Mouse (Mus musculus): ENCODE measurements around the gene Fga. TPM values are rescaled to one million over a fixed set of nuclear protein-coding genes. Genes with fewer than 3 reads are reported as not detected.

The Fga gene
- polyA plus RNA-seq, 1 experiment from 2014 or later, result not detected

- Histone ChIP-seq H3K27me3 (no peaks in the 10 kb centered on the region), H3K4me3 (no peak overlapping the region), H3K9me3 (no peaks in the 10 kb centered on the region), H3K36me3 (no peaks in the 10 kb centered on the region), H3K27ac (replicated peaks) (no peak overlapping the region), H3K4me2 (replicated peaks) (no peak overlapping the region), H3K4me1 (no peaks in the 10 kb centered on the region), H3K9ac (replicated peaks) (no peak overlapping the region)
- WGBS, result 93% methylated on average over 7 of the region's 7 CpGs
- no peak for ATAC-seq (ENCODE audit: low FRiP score, low read depth)
Measured at GRCm38 (mm10) chr3:83004801-83005200, 21.1 kb upstream of the Fga start.

DNA sequence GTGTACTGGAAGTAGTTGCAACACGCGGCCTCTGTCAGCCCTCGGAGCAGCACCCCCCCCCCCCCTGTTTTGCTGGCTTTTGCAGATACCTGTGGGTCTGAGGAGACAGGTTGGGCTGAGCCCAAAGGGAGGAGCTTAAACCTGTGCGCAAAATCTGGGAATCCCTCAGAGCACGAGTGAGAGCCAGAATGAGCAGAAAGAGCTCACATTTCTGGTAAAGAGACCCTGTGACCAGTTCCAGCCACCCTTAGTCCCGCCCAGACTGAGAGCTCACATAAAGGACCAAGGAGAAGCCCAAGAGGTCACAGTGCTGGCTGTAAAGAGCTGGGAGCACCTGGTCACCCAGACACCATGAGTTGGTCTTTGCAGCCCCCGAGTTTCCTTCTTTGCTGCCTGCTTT is 18.3 kb upstream of the Fga start, which contains the start of gene Fgg:
Gene Fgg (plus strand): TSS at position 168 of the 400 bp plus-strand sequence.
- H3K27ac ChIP-seq (replicated peaks), result no peak within 1 kb of the TSS
- no peaks in the 10 kb centered on the region for H3K9me3 ChIP-seq
- no peak within 1 kb of the TSS for H3K4me3 ChIP-seq
- no peak within 1 kb of the TSS for H3K4me2 ChIP-seq (replicated peaks)
- no peaks in the 10 kb centered on the region for H3K36me3 ChIP-seq
- no peaks in the 10 kb centered on the region for H3K27me3 ChIP-seq
- WGBS, result 55% methylated on average over 7 of the region's 7 CpGs
- H3K4me1 ChIP-seq, result no peaks in the 10 kb centered on the region
- no peak within 1 kb of the TSS for H3K9ac ChIP-seq (replicated peaks)
- ATAC-seq (ENCODE audit: low FRiP score, low read depth), result no peak

DNA sequence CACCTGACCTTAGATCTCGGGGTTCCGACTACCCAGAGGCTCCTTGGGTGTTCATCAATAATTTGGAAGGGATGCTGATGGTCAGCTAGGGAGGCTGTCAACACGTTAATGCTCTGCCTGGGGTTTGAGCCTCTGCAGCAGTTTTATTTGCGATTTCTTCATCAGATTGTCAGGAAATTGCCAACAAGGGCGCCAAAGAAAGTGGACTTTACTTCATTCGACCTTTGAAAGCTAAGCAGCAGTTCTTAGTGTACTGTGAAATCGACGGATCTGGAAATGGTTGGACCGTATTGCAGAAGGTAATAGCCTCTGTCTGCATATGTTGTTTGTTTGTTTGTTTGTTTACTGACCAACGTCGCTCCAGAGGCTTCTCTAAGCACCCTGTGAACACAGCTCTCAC is 15.6 kb upstream of the Fga start:
- no peak overlapping the region for H3K4me2 ChIP-seq (replicated peaks)
- no peaks in the 10 kb centered on the region for H3K36me3 ChIP-seq
- H3K9me3 ChIP-seq, result no peaks in the 10 kb centered on the region
- H3K27ac ChIP-seq (replicated peaks), result no peak overlapping the region
- no peak overlapping the region for H3K9ac ChIP-seq (replicated peaks)
- H3K4me3 ChIP-seq, result no peak overlapping the region
- H3K27me3 ChIP-seq, result no peaks in the 10 kb centered on the region
- WGBS, result 83% methylated on average over 11 of the region's 11 CpGs
- no peaks in the 10 kb centered on the region for H3K4me1 ChIP-seq
- ATAC-seq (ENCODE audit: low FRiP score, low read depth), result no peak

DNA sequence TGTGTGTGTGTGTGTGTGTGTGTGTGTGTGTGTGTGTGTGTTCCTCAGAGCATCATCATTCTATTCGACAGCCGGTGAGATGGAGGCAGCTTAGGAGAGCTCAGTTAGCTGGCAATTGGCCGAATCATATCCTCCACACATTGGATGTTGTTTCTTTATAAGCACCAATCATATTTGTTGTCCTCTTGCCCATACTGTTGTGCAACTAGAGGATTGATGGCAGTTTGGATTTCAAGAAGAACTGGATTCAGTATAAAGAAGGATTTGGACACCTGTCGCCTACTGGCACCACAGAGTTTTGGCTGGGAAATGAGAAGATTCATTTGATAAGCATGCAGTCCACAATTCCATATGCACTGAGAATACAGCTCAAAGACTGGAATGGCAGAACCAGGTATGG is 14.7 kb upstream of the Fga start:
- no peak for ATAC-seq (ENCODE audit: low FRiP score, low read depth)
- H3K4me3 ChIP-seq, result no peak overlapping the region
- H3K27ac ChIP-seq (replicated peaks), result no peak overlapping the region
- no peaks in the 10 kb centered on the region for H3K9me3 ChIP-seq
- no peak overlapping the region for H3K9ac ChIP-seq (replicated peaks)
- H3K4me1 ChIP-seq, result no peaks in the 10 kb centered on the region
- no peaks in the 10 kb centered on the region for H3K27me3 ChIP-seq
- H3K4me2 ChIP-seq (replicated peaks), result no peak overlapping the region
- 87% methylated on average over 4 of the region's 4 CpGs for WGBS
- no peaks in the 10 kb centered on the region for H3K36me3 ChIP-seq

DNA sequence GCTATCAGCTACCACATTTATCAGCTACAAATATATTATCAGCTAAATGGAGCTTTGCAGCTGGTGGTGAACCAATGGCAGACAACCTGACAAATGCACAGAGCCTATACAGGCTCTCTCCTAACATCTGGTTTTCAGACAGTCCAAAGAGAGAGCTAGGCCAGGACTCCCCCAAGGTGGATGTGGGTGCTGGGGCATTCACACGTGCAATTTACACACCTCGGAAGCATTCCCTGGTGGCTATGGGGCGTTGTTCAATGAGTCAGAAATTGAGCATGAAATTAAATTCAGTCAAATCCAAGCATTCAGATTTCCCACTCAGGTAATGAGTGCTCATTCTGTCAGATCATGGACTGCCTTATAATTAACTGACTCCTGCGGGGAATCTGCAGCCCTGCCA is 14.3 kb upstream of the Fga start:
- Histone ChIP-seq H3K36me3 (no peaks in the 10 kb centered on the region), H3K9ac (replicated peaks) (no peak overlapping the region), H3K4me1 (no peaks in the 10 kb centered on the region), H3K9me3 (no peaks in the 10 kb centered on the region), H3K27ac (replicated peaks) (no peak overlapping the region), H3K27me3 (no peaks in the 10 kb centered on the region), H3K4me3 (no peak overlapping the region), H3K4me2 (replicated peaks) (no peak overlapping the region)
- no peak for ATAC-seq (ENCODE audit: low FRiP score, low read depth)
- 73% methylated on average over 4 of the region's 4 CpGs for WGBS

DNA sequence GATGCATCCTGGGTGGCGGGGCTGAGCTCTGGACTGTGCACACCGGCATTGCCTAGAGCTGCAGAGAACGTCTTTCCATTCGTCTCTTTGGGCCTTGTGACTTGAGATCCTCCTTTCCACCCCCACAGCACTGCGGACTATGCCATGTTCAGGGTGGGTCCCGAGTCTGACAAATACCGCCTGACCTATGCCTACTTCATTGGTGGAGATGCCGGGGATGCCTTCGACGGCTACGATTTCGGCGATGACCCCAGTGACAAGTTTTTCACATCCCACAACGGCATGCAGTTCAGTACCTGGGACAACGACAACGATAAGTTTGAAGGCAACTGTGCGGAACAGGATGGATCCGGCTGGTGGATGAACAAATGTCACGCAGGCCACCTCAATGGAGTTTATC is 13.2 kb upstream of the Fga start:
- H3K27ac ChIP-seq (replicated peaks), result no peak overlapping the region
- no peak overlapping the region for H3K9ac ChIP-seq (replicated peaks)
- WGBS, result 94% methylated on average over 19 of the region's 19 CpGs
- H3K4me3 ChIP-seq, result no peak overlapping the region
- H3K27me3 ChIP-seq, result no peaks in the 10 kb centered on the region
- H3K36me3 ChIP-seq, result no peaks in the 10 kb centered on the region
- H3K4me1 ChIP-seq, result no peaks in the 10 kb centered on the region
- no peaks in the 10 kb centered on the region for H3K9me3 ChIP-seq
- ATAC-seq (ENCODE audit: low FRiP score, low read depth), result no peak
- no peak overlapping the region for H3K4me2 ChIP-seq (replicated peaks)

- H3K4me1 ChIP-seq, result no peaks in the 10 kb centered on the region
- H3K4me3 ChIP-seq, result no peak overlapping the region
- no peaks in the 10 kb centered on the region for H3K9me3 ChIP-seq
- no peak for ATAC-seq (ENCODE audit: low FRiP score, low read depth)
- no peak overlapping the region for H3K4me2 ChIP-seq (replicated peaks)
- H3K36me3 ChIP-seq, result no peaks in the 10 kb centered on the region
- no peaks in the 10 kb centered on the region for H3K27me3 ChIP-seq
- no peak overlapping the region for H3K9ac ChIP-seq (replicated peaks)
- no peak overlapping the region for H3K27ac ChIP-seq (replicated peaks)
- WGBS, result 90% methylated on average over 10 of the region's 10 CpGs
Measured at GRCm38 (mm10) chr3:83013951-83014350, 11.9 kb upstream of the Fga start.

DNA sequence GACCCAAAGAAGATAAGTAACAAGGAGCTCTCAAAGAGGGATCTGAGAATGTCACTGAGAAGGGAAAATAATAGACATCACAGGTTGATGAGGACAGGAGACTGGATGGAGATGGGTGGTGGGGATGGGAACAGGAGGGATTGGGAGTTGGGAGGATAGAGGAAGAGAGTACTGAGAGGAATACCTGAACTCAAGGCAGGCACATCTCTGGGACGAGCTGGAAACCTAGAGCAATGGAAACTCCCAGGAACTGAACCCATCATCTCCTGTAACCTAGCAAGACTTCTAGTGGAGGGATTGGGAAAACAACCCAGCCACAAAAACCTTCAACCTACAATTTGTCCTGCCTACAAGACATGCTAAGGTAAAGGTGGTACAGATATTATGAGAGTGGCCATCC is 9.6 kb upstream of the Fga start:
- H3K4me3 ChIP-seq, result no peak overlapping the region
- no peak overlapping the region for H3K4me2 ChIP-seq (replicated peaks)
- WGBS, result 79% methylated on average over 1 of the region's 1 CpGs
- H3K27me3 ChIP-seq, result no peaks in the 10 kb centered on the region
- H3K36me3 ChIP-seq, result no peaks in the 10 kb centered on the region
- H3K27ac ChIP-seq (replicated peaks), result no peak overlapping the region
- no peaks in the 10 kb centered on the region for H3K4me1 ChIP-seq
- no peak for ATAC-seq (ENCODE audit: low FRiP score, low read depth)
- H3K9me3 ChIP-seq, result no peaks in the 10 kb centered on the region
- no peak overlapping the region for H3K9ac ChIP-seq (replicated peaks)

DNA sequence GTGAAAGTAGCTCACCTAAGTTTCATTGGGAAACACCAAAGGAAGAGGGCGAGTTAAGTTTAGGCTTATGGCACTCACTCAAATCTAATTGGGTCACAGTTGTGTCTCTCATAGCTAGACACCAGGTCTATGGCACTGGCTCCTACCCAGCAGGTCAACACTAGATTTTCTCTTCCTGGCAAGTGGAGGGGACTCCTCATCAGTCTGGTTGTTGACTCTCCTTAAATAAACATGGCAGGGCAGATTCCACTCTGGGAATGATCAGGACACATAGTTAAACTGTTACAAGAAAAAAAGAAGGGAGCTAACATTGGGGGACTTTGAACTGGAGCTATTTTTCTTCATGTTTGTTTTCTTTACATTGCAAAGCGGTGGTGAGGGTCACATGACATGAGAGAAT is 5.5 kb upstream of the Fga start:
- H3K27me3 ChIP-seq, result no peaks in the 10 kb centered on the region
- no peak overlapping the region for H3K27ac ChIP-seq (replicated peaks)
- no peaks in the 10 kb centered on the region for H3K36me3 ChIP-seq
- H3K9ac ChIP-seq (replicated peaks), result no peak overlapping the region
- no peaks in the 10 kb centered on the region for H3K4me1 ChIP-seq
- no peak for ATAC-seq (ENCODE audit: low FRiP score, low read depth)
- 84% methylated on average over 2 of the region's 2 CpGs for WGBS
- H3K9me3 ChIP-seq, result no peaks in the 10 kb centered on the region
- no peak overlapping the region for H3K4me2 ChIP-seq (replicated peaks)
- H3K4me3 ChIP-seq, result no peak overlapping the region

GRCm38 (mm10) chr3:83021176-83021575 is 4.7 kb upstream of the Fga start:
- WGBS, result 92% methylated on average over 5 of the region's 5 CpGs
- Histone ChIP-seq H3K9ac (replicated peaks) (no peak overlapping the region), H3K27me3 (no peaks in the 10 kb centered on the region), H3K27ac (replicated peaks) (no peak overlapping the region), H3K4me3 (no peak overlapping the region), H3K4me2 (replicated peaks) (no peak overlapping the region), H3K4me1 (no peaks in the 10 kb centered on the region), H3K36me3 (no peaks in the 10 kb centered on the region), H3K9me3 (no peaks in the 10 kb centered on the region)
- no peak for ATAC-seq (ENCODE audit: low FRiP score, low read depth)

GRCm38 (mm10) chr3:83025036-83025435 is 840 bp upstream of the Fga start:
- Histone ChIP-seq H3K36me3 (no peaks in the 10 kb centered on the region), H3K27ac (replicated peaks) (no peak overlapping the region), H3K4me1 (no peaks in the 10 kb centered on the region), H3K4me3 (no peak overlapping the region), H3K4me2 (replicated peaks) (no peak overlapping the region), H3K27me3 (no peaks in the 10 kb centered on the region), H3K9ac (replicated peaks) (no peak overlapping the region), H3K9me3 (no peaks in the 10 kb centered on the region)
- WGBS, result 66% methylated on average over 6 of the region's 6 CpGs
- no peak for ATAC-seq (ENCODE audit: low FRiP score, low read depth)

GRCm38 (mm10) chr3:83027546-83028251 is 1.8 kb downstream of the Fga start:
- Histone ChIP-seq H3K4me3 (no peak overlapping the region), H3K9ac (replicated peaks) (no peak overlapping the region), H3K27me3 (no peaks in the 10 kb centered on the region), H3K9me3 (no peaks in the 10 kb centered on the region), H3K4me1 (no peaks in the 10 kb centered on the region), H3K4me2 (replicated peaks) (no peak overlapping the region), H3K36me3 (no peaks in the 10 kb centered on the region), H3K27ac (replicated peaks) (no peak overlapping the region)
- ATAC-seq (ENCODE audit: low FRiP score, low read depth), result no peak
- WGBS, result 91% methylated on average over 9 of the region's 9 CpGs

- Histone ChIP-seq H3K4me2 (replicated peaks) (no peak overlapping the region), H3K27ac (replicated peaks) (no peak overlapping the region), H3K9me3 (no peaks in the 10 kb centered on the region), H3K27me3 (no peaks in the 10 kb centered on the region), H3K4me3 (no peak overlapping the region), H3K9ac (replicated peaks) (no peak overlapping the region), H3K36me3 (no peaks in the 10 kb centered on the region), H3K4me1 (0 out of 2 replicates have a peak, but pooled peaks cover 3% of the 10 kb centered on the region)
- 78% methylated on average over 4 of the region's 4 CpGs for WGBS
- no peak for ATAC-seq (ENCODE audit: low FRiP score, low read depth)
Measured at GRCm38 (mm10) chr3:83030331-83030730, 4.5 kb downstream of the Fga start.
